Mouse (Mus musculus) lung, adult 18-20 months (tissue): ENCODE measurements around the gene Cpsf6.

Experiments
- DNase-seq, 2 experiments: peaks; one replicate each; pipeline ENCODE4 v3.0.0; 2022; ENCODE audit warnings: mixed read lengths in 2 of 2

The Cpsf6 gene

GRCm38 (mm10) chr10:117413562-117414527 is 34.0 kb upstream of the Cpsf6 start:
- DNase-seq, result no peak

DNA sequence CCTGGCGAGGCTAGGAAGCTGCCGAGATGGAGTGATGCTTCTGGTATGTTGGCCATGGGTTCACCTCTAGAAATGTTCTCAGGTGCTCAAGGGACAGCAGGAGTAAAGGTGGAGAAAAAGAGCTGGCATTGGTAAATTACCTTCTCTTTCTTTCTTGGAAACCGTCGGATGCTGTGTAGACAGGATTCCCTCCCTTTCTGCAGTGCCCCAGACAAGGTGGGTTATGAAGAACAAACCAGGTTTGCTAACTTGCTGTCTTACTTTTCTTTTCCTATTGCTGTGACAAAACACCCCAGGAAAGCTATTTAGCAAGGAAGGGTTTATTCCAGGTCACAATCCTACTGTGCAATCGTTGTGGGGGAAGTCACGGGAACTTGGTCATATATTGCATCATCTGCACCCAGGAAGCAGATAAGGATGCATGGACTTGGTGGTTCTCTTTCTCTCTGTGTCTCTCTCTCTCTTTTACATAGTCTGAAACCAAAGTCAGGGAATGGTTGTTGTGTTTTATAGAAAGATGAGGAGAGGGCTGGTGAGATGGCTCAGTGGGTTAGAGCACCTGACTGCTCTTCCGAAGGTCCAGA is 32.8 kb upstream of the Cpsf6 start:
- DNase-seq, result no peak

DNA sequence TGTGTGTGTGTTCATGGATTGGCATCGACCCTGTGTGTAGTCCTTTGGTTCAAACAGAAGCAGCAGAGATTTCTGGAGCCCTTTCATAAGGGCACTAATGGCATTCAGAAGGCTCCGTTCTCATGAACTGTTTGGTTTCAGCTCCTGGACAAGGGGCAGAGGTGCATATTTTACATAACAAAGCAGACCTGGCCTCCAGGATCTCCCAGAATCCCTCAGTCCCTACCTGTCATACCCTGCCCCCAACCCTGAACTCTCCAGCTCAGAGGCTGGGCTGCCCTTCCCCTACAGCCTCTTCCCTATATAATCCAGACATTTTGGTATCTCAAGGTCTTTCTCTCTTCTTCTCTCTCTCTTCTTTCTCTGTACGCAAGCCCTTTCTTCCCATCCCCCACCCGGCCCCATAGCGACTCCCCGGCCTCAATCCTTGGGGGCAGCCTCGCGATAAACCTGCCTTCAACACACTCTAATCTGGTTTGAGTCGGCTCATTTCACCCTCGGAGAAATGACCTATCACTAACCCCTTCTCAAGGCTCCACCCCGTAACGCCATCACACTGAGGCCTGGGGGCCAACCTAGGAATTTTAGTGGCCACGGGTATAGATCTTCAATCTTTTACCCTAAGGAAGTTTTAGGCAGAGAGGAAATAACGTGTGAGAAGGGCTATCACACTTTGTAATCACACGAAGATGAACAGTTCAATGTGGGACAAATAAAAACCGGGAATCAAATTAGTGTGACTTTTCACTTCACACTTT is 32.1 kb upstream of the Cpsf6 start:
- DNase-seq, result no peak

DNA sequence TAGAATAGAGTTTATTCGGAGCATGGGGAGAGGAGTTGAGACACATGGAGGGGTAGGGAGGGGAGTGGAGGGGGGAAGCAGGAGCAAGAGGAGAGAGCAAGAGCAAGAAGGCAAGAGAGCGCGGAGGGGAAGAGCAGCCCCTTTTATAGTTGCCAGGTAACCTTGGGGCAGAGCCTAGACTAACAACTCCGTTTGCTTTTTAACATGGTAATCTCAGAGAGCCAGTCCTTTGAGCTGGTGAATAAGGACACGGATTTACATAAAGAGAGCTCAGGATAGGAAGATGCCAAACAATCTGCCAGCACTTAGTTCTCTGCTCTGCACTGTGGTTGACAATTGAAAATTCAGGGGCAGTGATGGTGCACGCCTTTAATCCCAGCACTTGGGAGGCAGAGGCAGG is 31.3 kb upstream of the Cpsf6 start:
- DNase-seq, result no peak

- DNase-seq, result no peak
Observed at GRCm38 (mm10) chr10:117410481-117411048, 30.8 kb upstream of the Cpsf6 start.

GRCm38 (mm10) chr10:117409373-117410354 is 29.8 kb upstream of the Cpsf6 start:
- no peak for DNase-seq

GRCm38 (mm10) chr10:117408545-117409372 is 28.9 kb upstream of the Cpsf6 start:
- no peak for DNase-seq

- no peak for DNase-seq
Observed at GRCm38 (mm10) chr10:117407734-117408288, 28.0 kb upstream of the Cpsf6 start.

DNA sequence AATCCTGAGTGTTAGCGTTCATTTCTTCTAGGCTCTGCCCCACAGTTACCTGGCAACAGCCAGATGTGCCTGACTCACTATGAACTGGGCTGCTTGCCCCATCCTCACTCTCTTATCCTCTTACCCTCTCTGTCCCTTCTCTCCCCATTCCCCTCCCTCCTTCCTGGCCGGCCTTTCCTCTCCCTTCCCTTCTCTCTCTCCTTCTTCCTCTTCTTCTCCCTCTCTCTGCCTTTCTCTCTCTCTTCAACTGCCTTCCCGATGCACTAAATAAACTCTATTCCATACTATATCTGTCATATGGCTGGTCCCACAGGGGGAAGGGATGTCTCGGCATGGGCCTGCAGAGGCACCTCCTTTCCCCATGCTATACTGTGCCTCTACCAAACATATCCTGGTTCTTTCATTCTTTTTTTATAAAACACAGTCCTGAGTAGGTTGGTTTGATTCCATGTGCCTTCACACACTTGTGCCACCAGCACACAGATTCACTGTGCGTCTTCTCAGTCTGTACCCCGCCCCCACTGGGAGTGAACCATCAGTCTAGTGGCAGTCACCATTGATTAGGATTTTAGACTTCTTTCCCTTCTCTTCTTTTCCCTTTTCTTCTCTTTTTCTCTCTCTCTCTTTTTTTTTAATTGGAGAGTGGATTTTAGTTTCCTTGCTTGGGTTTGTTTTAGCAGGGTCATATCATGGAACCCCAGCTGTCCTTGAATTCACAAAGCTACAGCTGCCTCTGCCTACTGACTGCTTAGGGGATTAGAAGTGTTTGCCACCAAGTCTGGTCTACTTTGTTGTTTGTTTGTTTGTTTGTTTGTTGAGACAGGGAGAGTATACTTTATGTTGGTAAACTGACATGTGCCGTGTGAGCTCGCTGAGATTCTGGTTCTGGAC is 27.3 kb upstream of the Cpsf6 start:
- DNase-seq, result no peak

- no peak for DNase-seq
Observed at GRCm38 (mm10) chr10:117406283-117406588, 26.4 kb upstream of the Cpsf6 start.

GRCm38 (mm10) chr10:117405526-117406282 is 25.9 kb upstream of the Cpsf6 start:
- DNase-seq, result no peak

- no peak for DNase-seq
Observed at GRCm38 (mm10) chr10:117404384-117404783, 24.6 kb upstream of the Cpsf6 start.

- DNase-seq, result no peak
Observed at GRCm38 (mm10) chr10:117403344-117403953, 23.6 kb upstream of the Cpsf6 start.

- DNase-seq, result peak; percentile 28 to 51
Observed at GRCm38 (mm10) chr10:117402403-117403333, 22.9 kb upstream of the Cpsf6 start.

DNA sequence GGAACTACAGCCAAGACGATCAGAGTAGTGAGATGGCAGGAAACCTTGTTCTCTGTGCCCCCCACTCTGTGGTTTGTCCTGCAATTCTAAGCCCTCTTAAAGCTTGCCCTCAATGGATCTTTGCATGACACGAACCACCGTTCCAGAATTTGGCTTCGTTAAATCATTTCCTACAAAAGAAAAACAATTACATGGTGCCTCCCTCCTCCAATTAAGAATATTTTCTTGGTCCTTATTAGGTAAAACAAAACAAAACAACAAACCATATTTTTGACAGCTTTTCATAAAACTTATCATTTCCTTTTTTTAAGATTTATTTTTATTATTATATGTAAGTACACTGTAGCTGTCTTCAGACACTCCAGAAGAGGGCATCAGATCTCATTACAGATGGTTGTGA is 21.5 kb upstream of the Cpsf6 start:
- no peak for DNase-seq

GRCm38 (mm10) chr10:117400246-117400954 is 20.6 kb upstream of the Cpsf6 start:
- DNase-seq, result no peak

DNA sequence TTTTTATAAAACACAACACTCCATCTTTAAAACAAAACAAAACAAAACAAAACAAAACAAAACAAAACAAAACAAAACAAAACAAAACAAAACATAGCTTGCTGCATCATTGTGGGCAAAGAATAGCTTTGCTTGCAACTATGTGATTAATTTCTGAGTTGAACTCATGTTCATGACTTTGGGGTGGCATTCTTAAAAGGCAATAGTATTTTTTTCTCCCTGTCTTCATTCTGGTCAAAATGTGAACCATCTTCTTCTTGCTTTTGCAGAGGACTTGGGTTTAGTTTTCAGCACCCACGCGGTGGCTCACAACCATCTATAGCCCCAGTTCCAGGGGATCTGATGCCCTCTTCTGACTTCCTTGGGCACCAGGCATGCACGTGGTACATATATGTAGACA is 20.0 kb upstream of the Cpsf6 start:
- no peak for DNase-seq
